Mouse (Mus musculus) hindbrain, embryonic 15.5 days (tissue): ENCODE results near the gene Ccdc106. TPM values are rescaled to one million over a fixed set of nuclear protein-coding genes. Genes with fewer than 3 reads are reported as not detected.
A peak's percentile ranks its signal among the peaks of the same experiment; 100 is the strongest.
"Not testable (repeated sequence)": the region's sequence is repeated elsewhere in the genome, so short reads cannot be mapped to it uniquely, and the experiment has no call there.

Experiments
- ATAC-seq: fragments of 200-750 bp; cut with Nextera tagmentation; 2 replicates; pipeline ENCODE4 v1.8.0; 2017; ENCODE audit warnings: low read depth, moderate number of reproducible peaks, moderate TSS enrichment; ENCODE audit not compliant: low FRiP score
- H3K27ac ChIP-seq: fragments of 300-500 bp; sonication (generic); replicated peaks from 2 replicates; pipeline ENCODE4 v1.5.1; 2015; ENCODE audit warnings: mild to moderate bottlenecking, inconsistent platforms
- H3K27me3 ChIP-seq: fragments of 300-500 bp; sonication (generic); 2 replicates; pipeline ENCODE4 v1.6.1; 2015; ENCODE audit warnings: control low read depth, inconsistent platforms
- H3K36me3 ChIP-seq: fragments of 300-500 bp; sonication (generic); 2 replicates; pipeline ENCODE4 v1.6.1; 2015; ENCODE audit warnings: control low read depth, inconsistent platforms
- H3K4me1 ChIP-seq: fragments of 300-500 bp; sonication (generic); replicated peaks from 2 replicates; pipeline ENCODE4 v1.6.1; 2015; ENCODE audit warnings: control low read depth, inconsistent platforms
- H3K4me2 ChIP-seq: fragments of 300-500 bp; sonication (generic); 2 replicates; pipeline ENCODE4 v1.6.1; 2015; ENCODE audit warnings: moderate library complexity, mild to moderate bottlenecking, inconsistent platforms
- H3K4me3 ChIP-seq: fragments of 300-500 bp; sonication (generic); 2 replicates; pipeline ENCODE4 v1.5.1; 2015; ENCODE audit warnings: mild to moderate bottlenecking, inconsistent platforms
- H3K9ac ChIP-seq: fragments of 300-500 bp; sonication (generic); 2 replicates; pipeline ENCODE4 v1.6.1; 2015; ENCODE audit warnings: inconsistent platforms
- H3K9me3 ChIP-seq: fragments of 300-500 bp; sonication (generic); 2 replicates; pipeline ENCODE4 v1.6.1; 2016; ENCODE audit warnings: control low read depth, inconsistent platforms
- WGBS: fragments of 180-500 bp; shearing (Covaris S2); methylation state at CpG from one replicate; pipeline ENCODE4 v1.1.7; 2015; 5-methylcytosine and 5-hydroxymethylcytosine counted together
- polyA plus RNA-seq: library from polyadenylated mRNA; unstranded; fragments of >200 nt; fragmentation: Nextera tagmentation; extraction: Ambion mirVana; gene quantifications from 2 replicates; pipeline ENCODE4 v1.2.1, GENCODE M21; 2015

The Ccdc106 gene
- polyA plus RNA-seq, 1 experiment from 2014 or later, result 65.2 TPM

GRCm38 (mm10) chr7:5074984-5075383, 54.6 kb downstream of the Ccdc106 start:
- Histone ChIP-seq H3K4me1 (no peaks in the 10 kb centered on the region), H3K36me3 (peaks cover 80% of the 10 kb centered on the region), H3K9me3 (no peaks in the 10 kb centered on the region), H3K27me3 (no peaks in the 10 kb centered on the region), H3K4me3 (no peak overlapping the region), H3K9ac (no peak overlapping the region), H3K4me2 (no peak overlapping the region), H3K27ac (no peak overlapping the region)
- WGBS, result 95% methylated on average over 5 of the region's 5 CpGs
- no peak for ATAC-seq

- ATAC-seq, result no peak
- Histone ChIP-seq H3K36me3 (peaks cover 63% of the 10 kb centered on the region), H3K4me3 (no peak overlapping the region), H3K4me1 (peaks cover 14% of the 10 kb centered on the region), H3K27me3 (no peaks in the 10 kb centered on the region), H3K4me2 (no peak overlapping the region), H3K9me3 (no peaks in the 10 kb centered on the region), H3K9ac (no peak overlapping the region), H3K27ac (no peak overlapping the region)
- WGBS, result 93% methylated on average over 2 of the region's 2 CpGs
These were observed 56.6 kb downstream of the Ccdc106 start for GRCm38 (mm10) chr7:5076931-5077330.

- peaks cover 38% of the 10 kb centered on the region for H3K36me3 ChIP-seq
- peak overlapping the region; percentile 100 for H3K4me3 ChIP-seq
- 50% methylated on average over 9 of the region's 13 CpGs for WGBS
- H3K9ac ChIP-seq, result 0 out of 2 replicates have a peak overlapping the region, but pooled peaks have one; percentile 100
- H3K9me3 ChIP-seq, H3K27me3 ChIP-seq: not testable (repeated sequence)
- peak overlapping the region; percentile 93 for H3K27ac ChIP-seq
- ATAC-seq, result peak; percentile 33; the same call in 1 of the 2 replicates
- H3K4me2 ChIP-seq, result peak overlapping the region; percentile 86
- peaks cover 31% of the 10 kb centered on the region for H3K4me1 ChIP-seq
These were observed 59.1 kb downstream of the Ccdc106 start for GRCm38 (mm10) chr7:5079365-5080009.

- H3K27ac ChIP-seq, result peak within 1 kb of the TSS; percentile 93
- WGBS, result under 1% methylated on average over 81 of the region's 81 CpGs
- H3K4me3 ChIP-seq, result peak within 1 kb of the TSS; percentile 100
- peak; percentile 97 for ATAC-seq
- peaks cover 36% of the 10 kb centered on the region for H3K4me1 ChIP-seq
- H3K36me3 ChIP-seq, result peaks cover 37% of the 10 kb centered on the region
- peak within 1 kb of the TSS; percentile 100 for H3K9ac ChIP-seq
- H3K4me2 ChIP-seq, result peak within 1 kb of the TSS; percentile 86
- H3K27me3 ChIP-seq, result no peaks in the 10 kb centered on the region
- H3K9me3 ChIP-seq, result no peaks in the 10 kb centered on the region
These were observed 59.8 kb downstream of the Ccdc106 start, which contains the start of gene Epn1 for GRCm38 (mm10) chr7:5080010-5080751. Gene Epn1, plus strand, starts transcription at chr7:5080235.

GRCm38 (mm10) chr7:5080815-5081214, 60.5 kb downstream of the Ccdc106 start:
- 15% methylated on average over 6 of the region's 6 CpGs for WGBS
- H3K36me3 ChIP-seq, result peaks cover 33% of the 10 kb centered on the region

GRCm38 (mm10) chr7:5081241-5081640, 60.9 kb downstream of the Ccdc106 start:
- peaks cover 36% of the 10 kb centered on the region for H3K4me1 ChIP-seq
- H3K4me2 ChIP-seq, result peak overlapping the region; percentile 86
- H3K36me3 ChIP-seq, result peaks cover 30% of the 10 kb centered on the region
- H3K27ac ChIP-seq, result no peak overlapping the region
- H3K4me3 ChIP-seq, result peak overlapping the region; percentile 100
- no peaks in the 10 kb centered on the region for H3K9me3 ChIP-seq
- H3K9ac ChIP-seq, result peak overlapping the region; percentile 100
- no peak for ATAC-seq
- 78% methylated on average over 6 of the region's 6 CpGs for WGBS
- H3K27me3 ChIP-seq, result no peaks in the 10 kb centered on the region

More at GRCm38 (mm10) chr7:5080815-5081214, 60.5 kb downstream of the Ccdc106 start:
- peak overlapping the region; percentile 86 for H3K4me2 ChIP-seq
- peak overlapping the region; percentile 93 for H3K27ac ChIP-seq
- H3K9ac ChIP-seq, result peak overlapping the region; percentile 100
- H3K4me1 ChIP-seq, result peaks cover 36% of the 10 kb centered on the region
- peak overlapping the region; percentile 100 for H3K4me3 ChIP-seq
- H3K27me3 ChIP-seq, result no peaks in the 10 kb centered on the region
- ATAC-seq, result no peak
- no peaks in the 10 kb centered on the region for H3K9me3 ChIP-seq

- H3K4me2 ChIP-seq, result peak overlapping the region; percentile 86
- no peak overlapping the region for H3K4me3 ChIP-seq
- no peak overlapping the region for H3K9ac ChIP-seq
- ATAC-seq, result no peak
- no peak overlapping the region for H3K27ac ChIP-seq
- peaks cover 23% of the 10 kb centered on the region for H3K36me3 ChIP-seq
- 96% methylated on average over 2 of the region's 2 CpGs for WGBS
- no peaks in the 10 kb centered on the region for H3K9me3 ChIP-seq
- H3K4me1 ChIP-seq, result peaks cover 36% of the 10 kb centered on the region
- no peaks in the 10 kb centered on the region for H3K27me3 ChIP-seq
These were observed 61.6 kb downstream of the Ccdc106 start for GRCm38 (mm10) chr7:5081939-5082338.

- no peak overlapping the region for H3K9ac ChIP-seq
- H3K27me3 ChIP-seq, result no peaks in the 10 kb centered on the region
- no peak for ATAC-seq
- no peak overlapping the region for H3K4me3 ChIP-seq
- H3K4me1 ChIP-seq, result peaks cover 36% of the 10 kb centered on the region
- no peaks in the 10 kb centered on the region for H3K9me3 ChIP-seq
- H3K36me3 ChIP-seq, result peaks cover 11% of the 10 kb centered on the region
- no peak overlapping the region for H3K4me2 ChIP-seq
- H3K27ac ChIP-seq, result no peak overlapping the region
- WGBS, result 94% methylated on average over 18 of the region's 18 CpGs
These were observed 63.2 kb downstream of the Ccdc106 start for GRCm38 (mm10) chr7:5083325-5084105.

- H3K4me1 ChIP-seq, result peaks cover 36% of the 10 kb centered on the region
- H3K9ac ChIP-seq, result no peak overlapping the region
- no peak overlapping the region for H3K4me2 ChIP-seq
- H3K4me3 ChIP-seq, result no peak overlapping the region
- no peaks in the 10 kb centered on the region for H3K9me3 ChIP-seq
- ATAC-seq, result no peak
- H3K36me3 ChIP-seq, result peaks cover 11% of the 10 kb centered on the region
- no peak overlapping the region for H3K27ac ChIP-seq
- WGBS, result 95% methylated on average over 1 of the region's 1 CpGs
- no peaks in the 10 kb centered on the region for H3K27me3 ChIP-seq
These were observed 65.2 kb downstream of the Ccdc106 start for GRCm38 (mm10) chr7:5085512-5085911.

- Histone ChIP-seq H3K36me3 (peaks cover 15% of the 10 kb centered on the region), H3K9me3 (no peaks in the 10 kb centered on the region), H3K4me2 (no peak overlapping the region), H3K4me3 (no peak overlapping the region), H3K27ac (no peak overlapping the region), H3K27me3 (no peaks in the 10 kb centered on the region), H3K4me1 (peaks cover 21% of the 10 kb centered on the region), H3K9ac (no peak overlapping the region)
- ATAC-seq, result no peak
- WGBS, result 78% methylated on average over 5 of the region's 5 CpGs
These were observed 66.6 kb downstream of the Ccdc106 start for GRCm38 (mm10) chr7:5086921-5087440.

- Histone ChIP-seq H3K4me3 (no peak overlapping the region), H3K9ac (no peak overlapping the region), H3K27me3 (no peaks in the 10 kb centered on the region), H3K4me1 (peaks cover 14% of the 10 kb centered on the region), H3K4me2 (no peak overlapping the region), H3K36me3 (peaks cover 18% of the 10 kb centered on the region), H3K27ac (no peak overlapping the region), H3K9me3 (no peaks in the 10 kb centered on the region)
- no peak for ATAC-seq
- 88% methylated on average over 4 of the region's 4 CpGs for WGBS
These were observed 67.5 kb downstream of the Ccdc106 start for GRCm38 (mm10) chr7:5087886-5088285.
